Mouse (Mus musculus): ENCODE data around the gene Zfp691.

The Zfp691 gene

GRCm38 (mm10) chr4:119167663-119168062 lies 6.3 kb downstream of the Zfp691 start:
- peak; percentile 88 for DNase-seq (ENCODE audit: low spot score)

GRCm38 (mm10) chr4:119167068-119167467 lies 6.9 kb downstream of the Zfp691 start:
- no peak for DNase-seq (ENCODE audit: low spot score)

GRCm38 (mm10) chr4:119165916-119166315 lies 8.1 kb downstream of the Zfp691 start:
- DNase-seq (ENCODE audit: low spot score) = no peak

- DNase-seq (ENCODE audit: low spot score) = no peak
These were observed 11.0 kb downstream of the Zfp691 start for GRCm38 (mm10) chr4:119162990-119163389.

- DNase-seq (ENCODE audit: low spot score) = no peak
These were observed 12.6 kb downstream of the Zfp691 start for GRCm38 (mm10) chr4:119161358-119161757.

- peak; percentile 41 for DNase-seq (ENCODE audit: low spot score)
These were observed 16.1 kb downstream of the Zfp691 start for GRCm38 (mm10) chr4:119157891-119158290.

GRCm38 (mm10) chr4:119157186-119157585 lies 16.8 kb downstream of the Zfp691 start:
- peak; percentile 79 for DNase-seq (ENCODE audit: low spot score)

GRCm38 (mm10) chr4:119148741-119149140 lies 25.3 kb downstream of the Zfp691 start:
- DNase-seq (ENCODE audit: low spot score) = peak; percentile 65

- DNase-seq (ENCODE audit: low spot score) = no peak
These were observed 26.6 kb downstream of the Zfp691 start for GRCm38 (mm10) chr4:119147347-119147746.

GRCm38 (mm10) chr4:119146816-119147215 lies 27.2 kb downstream of the Zfp691 start:
- peak; percentile 42 for DNase-seq (ENCODE audit: low spot score)

- DNase-seq (ENCODE audit: low spot score) = peak; percentile 78
These were observed 31.6 kb downstream of the Zfp691 start for GRCm38 (mm10) chr4:119142230-119142871.

- DNase-seq (ENCODE audit: low spot score) = no peak
These were observed 32.8 kb downstream of the Zfp691 start for GRCm38 (mm10) chr4:119141191-119141590.

- DNase-seq (ENCODE audit: low spot score) = no peak
These were observed 33.9 kb downstream of the Zfp691 start for GRCm38 (mm10) chr4:119140126-119140525.

- no peak for DNase-seq (ENCODE audit: low spot score)
These were observed 35.2 kb downstream of the Zfp691 start for GRCm38 (mm10) chr4:119138776-119139175.

- DNase-seq (ENCODE audit: low spot score) = peak; percentile 86
These were observed 35.8 kb downstream of the Zfp691 start for GRCm38 (mm10) chr4:119138171-119138570.

GRCm38 (mm10) chr4:119137313-119137712 lies 36.7 kb downstream of the Zfp691 start:
- no peak for DNase-seq (ENCODE audit: low spot score)

GRCm38 (mm10) chr4:119133860-119134259 lies 40.1 kb downstream of the Zfp691 start:
- DNase-seq (ENCODE audit: low spot score) = no peak

GRCm38 (mm10) chr4:119133306-119133705 lies 40.7 kb downstream of the Zfp691 start:
- no peak for DNase-seq (ENCODE audit: low spot score)

- no peak for DNase-seq (ENCODE audit: low spot score)
These were observed 42.6 kb downstream of the Zfp691 start for GRCm38 (mm10) chr4:119131189-119131910.

- DNase-seq (ENCODE audit: low spot score) = no peak
These were observed 44.9 kb downstream of the Zfp691 start for GRCm38 (mm10) chr4:119129096-119129495.

- no peak for DNase-seq (ENCODE audit: low spot score)
These were observed 45.4 kb downstream of the Zfp691 start for GRCm38 (mm10) chr4:119128547-119128946.

GRCm38 (mm10) chr4:119127229-119127628 lies 46.8 kb downstream of the Zfp691 start:
- no peak for DNase-seq (ENCODE audit: low spot score)

GRCm38 (mm10) chr4:119125577-119126270 lies 48.3 kb downstream of the Zfp691 start:
- DNase-seq (ENCODE audit: low spot score) = peak; percentile 53
